Mouse (Mus musculus) cerebellum, adult 2 months (tissue): ENCODE data around the gene Ermard.

Source experiments
- CTCF ChIP-seq: fragments of 200-500 bp; IDR thresholded peaks from 2 replicates; pipeline ENCODE4 v1.5.1; 2011; ENCODE audit warnings: low read depth, mild to moderate bottlenecking, control low read depth, low read length, moderate library complexity, borderline replicate concordance; ENCODE audit not compliant: insufficient read depth
- POLR2A ChIP-seq: fragments of 200-500 bp; IDR thresholded peaks from 2 replicates; pipeline ENCODE4 v1.6.1; 2011; ENCODE audit warnings: low read length, control low read depth, borderline replicate concordance; ENCODE audit not compliant: insufficient read depth

DNA sequence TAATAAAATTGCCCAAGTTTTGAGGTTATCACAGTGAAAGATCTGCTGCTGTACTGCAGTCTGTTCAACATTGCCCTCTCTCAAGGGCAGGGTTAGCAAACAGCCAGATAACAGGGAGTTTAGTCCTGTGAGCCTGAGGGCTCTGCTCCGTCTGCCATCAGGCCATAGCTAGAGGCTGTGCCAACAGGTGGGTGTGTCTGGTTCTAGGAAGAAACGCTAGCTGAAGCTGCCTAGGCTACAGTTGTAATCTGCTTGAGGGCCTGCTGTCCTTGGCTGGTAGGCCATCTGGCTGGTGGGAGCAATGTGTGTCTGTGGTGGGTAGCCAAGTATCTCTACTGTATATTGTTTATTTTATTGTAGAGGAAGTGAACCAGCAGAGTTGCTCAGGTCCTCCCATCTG lies 36.5 kb downstream of the Ermard start:
- no peak for TF ChIP-seq CTCF
- TF ChIP-seq POLR2A, result no peak
